Mouse (Mus musculus): ENCODE results near the gene Ap3b1.

Ap3b1 gene

DNA sequence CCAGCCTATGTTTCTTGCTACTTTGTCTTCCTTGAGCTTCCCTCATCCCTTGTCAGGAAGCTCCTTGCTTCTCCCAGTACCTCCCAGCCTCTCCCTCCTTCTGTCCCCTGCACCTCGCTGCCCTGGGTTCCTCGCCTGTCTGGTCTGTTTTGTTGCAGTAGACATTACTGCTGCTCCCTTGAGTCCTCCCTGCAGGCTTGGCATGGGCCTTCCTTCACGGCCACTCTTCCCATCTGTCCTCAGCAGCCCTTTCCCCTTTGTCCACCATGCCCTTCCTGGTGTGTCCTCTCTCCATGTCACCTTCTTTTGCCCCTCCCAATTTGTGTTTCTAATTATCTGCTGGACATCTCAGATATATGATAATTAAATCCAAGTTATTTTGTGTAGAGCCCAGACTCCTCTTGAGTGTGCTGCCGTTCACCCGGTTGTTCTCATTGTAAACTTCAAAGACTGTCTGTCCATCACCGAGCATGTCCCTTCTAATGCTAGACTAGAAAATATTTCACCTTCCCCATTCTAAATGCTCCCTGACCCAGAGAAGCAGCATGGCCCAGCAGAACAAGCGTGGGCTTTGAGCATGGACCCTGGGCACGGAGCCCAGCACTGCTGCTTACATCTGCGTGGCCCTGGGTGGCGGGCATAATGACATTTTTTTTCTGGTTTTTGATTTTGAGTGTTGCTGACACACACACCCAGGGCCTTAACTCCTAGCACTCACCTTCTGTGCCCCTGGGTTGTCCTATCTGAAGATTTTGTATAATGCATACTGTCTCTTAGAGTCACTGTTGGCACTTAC lies 181.3 kb downstream of the Ap3b1 start:
- no peak for DNase-seq (ENCODE audit: low spot score)

DNA sequence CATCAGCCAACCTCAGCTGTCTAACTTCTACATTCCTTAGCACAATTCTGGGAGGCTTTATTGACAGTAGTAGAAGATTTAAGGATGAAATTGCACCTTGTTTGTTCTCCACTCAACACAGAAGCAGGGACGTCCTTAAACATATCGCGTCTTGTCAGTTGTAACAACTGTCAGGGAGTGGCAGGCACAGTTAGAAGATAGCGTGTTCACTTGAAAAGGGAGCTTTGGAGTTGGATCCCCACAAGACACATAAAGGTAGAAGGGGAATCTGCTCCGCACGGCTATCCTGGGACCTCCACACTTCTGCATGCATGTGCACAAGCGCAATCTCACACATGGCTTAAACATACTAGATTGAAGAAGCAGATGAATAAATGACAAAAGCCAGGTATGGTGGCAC lies 183.3 kb downstream of the Ap3b1 start:
- DNase-seq (ENCODE audit: low spot score), result no peak

DNA sequence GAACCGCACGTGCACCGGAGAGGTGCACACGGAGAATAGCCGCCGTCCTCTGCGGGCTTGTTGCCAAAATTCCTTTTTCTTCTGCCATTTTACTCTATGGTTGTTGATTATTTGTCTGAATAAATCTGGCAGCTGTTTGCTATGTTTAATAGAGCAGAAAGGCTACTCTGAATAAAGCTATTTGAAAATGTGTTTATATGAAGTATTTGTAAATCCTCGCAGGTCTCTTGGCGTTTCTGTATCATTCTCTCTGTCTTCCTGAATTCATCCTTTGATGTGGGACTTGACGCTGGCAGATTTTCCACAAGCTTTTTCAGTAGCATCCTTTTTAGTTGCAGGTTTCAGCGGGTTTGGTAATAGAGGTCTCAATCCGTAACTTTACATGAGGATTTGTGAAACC lies 185.5 kb downstream of the Ap3b1 start:
- no peak for DNase-seq (ENCODE audit: low spot score)

DNA sequence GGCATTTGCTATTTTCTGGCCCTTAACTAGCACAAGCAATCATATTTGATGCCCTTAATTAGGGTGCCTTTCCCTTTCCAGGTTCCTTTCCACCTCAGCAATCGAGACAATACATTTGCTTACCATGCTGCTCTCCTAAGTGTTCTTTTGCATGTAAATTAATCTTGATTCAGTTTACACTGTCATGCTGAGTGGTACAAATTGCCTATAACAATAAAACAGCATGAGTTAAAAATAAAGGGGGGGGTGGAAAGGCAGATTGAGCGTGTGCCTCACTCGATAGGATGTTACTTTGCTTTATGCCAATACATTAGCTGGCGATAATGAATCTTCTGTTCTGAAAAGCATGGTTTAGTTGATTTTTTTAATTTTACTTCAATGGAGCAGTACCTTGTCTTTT lies 187.0 kb downstream of the Ap3b1 start:
- no peak for DNase-seq (ENCODE audit: low spot score)

DNA sequence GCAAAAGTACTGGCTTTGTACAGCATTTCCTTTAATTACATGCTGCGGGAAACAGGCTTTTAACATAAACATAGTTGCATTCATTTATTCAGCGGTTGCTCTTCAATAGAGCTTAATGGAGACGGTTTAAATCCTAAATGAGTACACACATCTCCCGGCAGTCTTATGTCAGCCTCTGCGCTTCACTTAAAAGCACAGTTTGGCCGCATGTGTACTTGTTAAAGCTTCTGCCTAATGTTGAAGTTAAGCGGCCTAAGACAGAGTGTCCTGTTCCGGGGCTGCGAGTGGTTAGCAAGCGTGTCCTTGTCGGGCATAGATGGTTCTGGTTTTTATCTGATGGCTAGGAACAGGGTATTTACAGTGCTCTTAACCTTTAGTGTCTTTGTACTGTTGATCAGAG lies 187.5 kb downstream of the Ap3b1 start:
- DNase-seq (ENCODE audit: low spot score), result no peak

DNA sequence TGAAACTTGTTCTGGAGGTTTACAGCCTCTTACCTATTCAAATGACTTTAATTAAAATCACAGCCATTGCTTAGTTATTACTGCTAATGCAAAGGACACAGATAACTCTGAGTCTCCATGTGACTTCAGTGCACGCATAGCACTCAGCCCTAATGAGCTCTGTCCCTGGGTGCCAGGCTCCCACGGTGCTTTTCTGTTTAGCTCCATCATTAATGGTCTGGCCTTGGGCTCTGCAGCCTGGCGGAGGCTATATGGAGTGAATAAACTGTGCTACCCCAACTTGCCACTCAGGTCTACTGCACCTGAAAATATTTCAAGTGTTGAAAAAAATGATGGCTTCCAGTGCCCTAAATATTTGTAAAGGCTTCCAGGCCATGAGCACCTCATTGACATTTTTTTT lies 190.8 kb downstream of the Ap3b1 start:
- no peak for DNase-seq (ENCODE audit: low spot score)

DNA sequence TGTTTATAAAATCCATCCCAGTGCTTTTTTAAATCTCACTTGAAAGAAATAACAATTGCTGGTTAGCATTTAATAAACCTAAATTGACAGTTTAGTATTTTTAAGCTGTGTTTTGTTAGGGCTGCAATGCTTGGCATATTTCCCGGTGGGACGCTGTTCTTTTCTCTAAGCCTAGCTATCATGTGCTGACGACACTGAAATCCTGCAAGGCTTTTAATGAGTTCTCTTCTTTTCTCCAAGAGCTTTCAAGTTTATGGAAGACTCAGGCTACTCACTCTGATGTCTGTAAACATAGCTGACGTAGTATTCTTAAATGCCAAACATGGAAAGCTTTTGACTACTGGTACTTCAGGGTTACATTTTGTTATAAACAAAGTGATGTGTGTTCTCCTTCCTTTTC lies 191.3 kb downstream of the Ap3b1 start:
- no peak for DNase-seq (ENCODE audit: low spot score)

DNA sequence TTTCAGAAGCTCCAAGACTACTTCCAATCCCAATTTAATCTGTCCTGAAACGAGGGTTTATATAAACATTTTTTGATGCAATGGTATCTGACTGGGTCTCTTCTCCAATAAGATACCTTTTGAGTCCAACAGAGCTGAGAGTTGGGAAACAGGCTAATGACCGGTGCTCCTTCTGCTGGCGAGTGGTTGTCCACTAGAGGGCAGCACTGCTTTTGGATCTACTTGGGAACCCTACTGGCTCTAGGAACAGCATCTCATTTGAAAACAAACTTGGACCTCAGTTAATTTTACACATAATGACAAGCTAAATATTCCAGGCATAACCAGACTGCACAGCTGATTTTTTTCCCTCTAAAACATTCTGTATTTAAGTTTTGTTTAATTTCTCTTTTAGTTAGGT lies 201.3 kb downstream of the Ap3b1 start:
- DNase-seq (ENCODE audit: low spot score), result peak; percentile 92

DNA sequence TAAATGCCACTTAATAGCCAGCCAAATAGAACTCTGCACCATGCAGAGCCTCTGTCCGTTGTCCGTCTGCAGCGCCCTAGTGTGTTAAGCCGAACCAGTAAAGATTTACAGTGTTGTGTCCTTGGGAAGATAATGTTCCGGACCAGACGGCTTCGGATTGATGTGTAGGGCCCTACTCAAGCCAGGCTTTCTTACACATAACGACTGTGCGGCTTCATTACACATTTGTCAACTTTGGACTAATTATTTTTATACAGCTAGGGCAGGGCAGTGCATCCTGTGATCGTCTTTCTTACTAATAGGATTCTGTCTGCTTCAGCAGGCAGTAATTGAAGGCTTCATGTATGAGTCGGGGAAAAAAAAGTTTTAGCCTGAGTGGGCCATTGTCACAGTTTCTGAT lies 202.1 kb downstream of the Ap3b1 start:
- no peak for DNase-seq (ENCODE audit: low spot score)

DNA sequence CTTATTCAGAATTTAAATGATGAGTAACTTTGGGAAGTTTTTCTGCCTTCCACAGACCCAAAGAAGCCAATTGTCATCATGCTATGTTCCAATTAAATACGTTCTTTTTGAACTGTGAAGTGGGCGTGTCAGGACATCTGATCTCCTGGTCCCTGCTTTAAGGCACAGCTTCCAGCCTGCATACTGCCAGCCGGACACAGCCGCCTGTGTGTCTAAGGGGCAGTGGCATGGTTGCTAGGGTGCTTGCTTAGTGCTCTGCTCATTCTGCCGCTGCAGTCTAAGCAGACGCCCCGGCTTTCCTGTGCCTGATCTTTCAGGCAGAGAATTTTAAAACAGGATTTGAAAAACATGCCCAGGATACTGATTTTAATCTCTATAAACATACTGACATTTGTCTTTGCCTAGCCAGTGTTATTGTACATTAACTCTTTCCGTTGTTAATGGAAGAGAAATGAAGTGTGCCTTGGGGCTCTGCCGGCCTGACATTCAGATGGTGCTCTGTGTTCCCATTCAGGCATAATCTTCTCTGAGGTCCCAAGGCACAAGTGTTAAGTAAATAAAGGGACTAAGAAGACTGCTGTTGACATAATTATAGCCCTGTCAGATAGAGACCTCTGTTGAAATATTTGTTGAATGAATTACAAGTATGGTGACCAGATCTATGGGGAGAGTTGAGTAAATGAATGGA lies 204.0 kb downstream of the Ap3b1 start:
- no peak for DNase-seq (ENCODE audit: low spot score)

DNA sequence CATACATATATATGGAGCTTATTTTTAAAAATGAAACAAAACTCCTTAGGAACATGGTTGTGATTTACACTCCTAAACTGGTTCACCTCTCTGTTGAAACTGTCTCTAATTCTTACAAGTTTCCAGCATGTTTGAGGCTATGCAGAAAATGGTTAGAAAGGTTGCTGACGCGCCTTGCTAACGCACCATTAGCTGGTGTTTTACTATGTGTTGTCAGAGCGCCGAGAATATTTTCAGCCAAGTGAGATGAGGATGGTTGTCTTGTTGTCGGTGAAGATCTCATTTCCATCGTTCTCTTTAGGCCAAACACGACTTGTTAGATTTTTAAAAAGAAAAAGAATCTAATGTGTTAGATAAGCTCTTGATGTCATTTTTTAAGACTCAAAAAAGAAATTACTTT lies 205.1 kb downstream of the Ap3b1 start:
- no peak for DNase-seq (ENCODE audit: low spot score)

DNA sequence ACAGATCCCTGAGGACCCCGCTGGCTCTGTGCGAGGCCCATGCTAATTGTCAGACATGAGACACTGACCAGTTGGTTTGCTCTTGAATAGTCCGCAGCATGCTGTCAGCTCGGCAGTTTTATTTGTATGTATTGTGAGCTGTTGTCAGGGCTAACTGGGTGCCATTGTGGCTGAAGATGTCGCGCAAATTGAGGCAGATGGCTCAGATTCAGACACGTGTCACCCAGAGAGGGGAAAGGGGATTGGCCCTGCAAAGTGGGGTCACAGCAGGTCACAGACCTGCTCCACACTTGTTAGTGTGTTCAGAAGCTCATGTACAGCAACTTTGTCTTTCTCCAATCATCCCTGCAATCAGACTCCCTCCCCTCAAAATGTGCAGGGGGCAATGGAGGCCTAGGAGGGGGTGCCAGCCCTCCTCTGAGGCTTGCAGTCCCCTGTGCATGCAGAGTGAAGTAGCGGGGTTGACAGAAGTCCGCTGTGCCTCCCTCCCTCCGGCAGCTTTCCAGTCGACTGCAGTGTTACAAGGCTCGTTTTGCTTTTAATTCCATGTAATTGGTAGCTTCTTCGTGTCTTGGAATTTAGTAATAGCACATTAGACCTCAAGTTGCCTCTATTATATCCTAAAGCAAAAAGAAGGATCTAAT lies 205.7 kb downstream of the Ap3b1 start:
- peak; percentile 78 for DNase-seq (ENCODE audit: low spot score)

DNA sequence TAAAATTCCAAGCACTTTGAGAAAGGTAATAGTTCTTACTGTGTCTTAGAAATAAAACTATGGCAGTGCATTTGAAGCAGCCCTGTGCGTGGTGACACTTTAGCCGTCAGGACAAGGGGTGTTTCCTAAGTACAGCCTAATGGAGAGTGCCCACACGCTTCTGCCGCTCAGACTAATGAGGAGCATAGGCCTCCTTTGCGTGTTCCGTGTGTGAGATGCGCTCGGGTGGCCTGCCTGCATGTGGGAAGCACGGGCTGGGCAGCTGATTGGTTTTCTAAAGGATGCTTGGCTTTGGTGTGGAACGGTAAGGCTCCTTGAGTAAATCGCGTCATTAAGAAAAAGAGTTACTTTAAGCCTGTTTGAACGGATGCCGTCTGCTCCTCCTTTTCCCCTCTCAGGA lies 206.4 kb downstream of the Ap3b1 start:
- DNase-seq (ENCODE audit: low spot score), result no peak

DNA sequence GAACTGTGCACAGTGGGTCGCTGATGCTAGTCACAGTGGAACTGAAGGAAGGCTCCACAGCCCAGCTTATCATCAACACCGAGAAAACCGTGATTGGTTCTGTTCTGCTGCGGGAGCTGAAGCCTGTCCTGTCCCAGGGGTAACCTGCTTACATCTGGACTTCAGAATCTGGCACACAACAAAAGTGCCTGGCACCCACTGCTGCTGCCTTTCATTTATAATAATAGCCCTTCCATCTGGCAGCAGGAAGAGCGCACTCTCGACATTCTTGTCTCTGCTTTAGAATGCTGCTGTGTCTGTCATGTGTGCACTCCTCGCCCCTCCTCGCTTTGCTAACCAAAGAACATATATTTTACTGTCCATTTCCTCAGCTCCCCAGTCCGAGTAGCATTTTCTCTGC lies 206.9 kb downstream of the Ap3b1 start:
- no peak for DNase-seq (ENCODE audit: low spot score)

DNA sequence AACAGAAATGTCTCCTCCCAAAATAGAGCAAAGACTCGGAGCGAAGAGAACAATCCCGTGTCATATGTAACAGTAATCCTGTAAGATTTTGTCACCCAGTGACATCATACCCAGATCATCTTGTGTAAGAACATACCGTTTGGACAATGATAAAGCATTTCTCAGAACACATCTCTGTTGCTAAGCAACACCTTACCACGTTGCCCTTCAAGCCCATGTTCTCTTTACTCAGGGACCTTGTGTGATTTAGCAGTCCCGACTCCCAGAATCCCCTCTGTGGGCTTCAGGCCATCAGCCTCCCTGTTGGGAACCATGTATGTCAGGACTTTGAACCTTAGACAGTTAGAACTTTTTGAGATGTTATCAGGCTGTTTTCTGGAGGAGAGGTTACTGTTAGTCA lies 209.0 kb downstream of the Ap3b1 start:
- DNase-seq (ENCODE audit: low spot score), result no peak

DNA sequence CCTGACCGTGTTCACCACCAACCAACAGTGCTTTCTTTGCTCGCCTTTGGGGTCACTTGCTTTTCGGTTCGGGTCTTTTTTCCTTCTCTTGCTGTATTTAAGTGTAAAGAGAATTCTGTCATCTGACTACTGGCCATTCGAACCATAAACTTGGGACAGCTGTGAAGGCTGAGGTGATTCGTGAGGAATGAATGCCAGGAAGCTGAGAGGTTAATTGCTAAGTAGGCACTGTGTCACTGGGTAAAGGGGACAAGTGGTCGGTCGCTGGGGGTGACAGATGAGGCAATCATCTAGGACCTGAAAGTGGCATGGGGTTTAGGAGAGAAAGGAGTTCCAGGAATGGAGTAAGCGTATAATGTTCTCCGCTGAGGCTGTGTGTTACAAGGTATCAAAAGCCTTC lies 212.2 kb downstream of the Ap3b1 start:
- no peak for DNase-seq (ENCODE audit: low spot score)

DNA sequence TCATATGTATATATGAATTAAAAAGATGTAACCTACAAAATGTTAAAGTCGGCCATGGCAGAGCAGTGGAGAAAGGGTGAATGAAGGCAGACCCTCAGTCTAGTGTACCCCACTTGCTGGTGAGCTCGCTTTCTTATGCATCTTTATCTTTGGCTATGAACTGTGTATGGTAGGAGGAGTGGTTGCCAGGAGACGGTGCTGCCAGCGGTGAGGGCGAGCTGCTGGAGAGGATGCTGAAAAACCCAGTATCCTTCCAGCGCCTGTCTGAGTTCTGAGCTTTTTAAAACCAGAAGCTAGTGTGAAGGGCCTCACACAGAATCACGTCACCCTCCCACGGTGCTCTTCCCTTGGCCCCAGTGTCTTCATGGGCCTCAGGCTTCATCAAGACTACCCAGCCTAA lies 214.6 kb downstream of the Ap3b1 start:
- no peak for DNase-seq (ENCODE audit: low spot score)

DNA sequence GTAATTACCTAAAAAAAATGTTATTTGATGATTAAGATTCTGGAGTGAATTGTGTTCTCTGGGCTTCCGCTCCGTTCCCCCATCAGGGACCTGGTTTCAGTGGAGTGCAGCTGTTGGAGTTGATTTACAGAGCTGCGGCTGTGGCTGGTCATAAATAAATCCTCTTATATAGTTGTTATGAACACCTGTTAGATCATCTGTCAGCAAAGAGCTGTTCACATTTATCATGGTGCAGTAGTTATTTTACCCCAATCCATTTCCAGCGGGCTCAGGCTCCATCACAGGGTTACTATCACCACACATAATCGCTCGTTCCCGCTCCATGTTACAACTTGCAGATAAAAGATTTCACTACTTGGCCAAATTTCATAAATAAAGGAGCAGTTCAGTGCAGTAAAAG lies 215.1 kb downstream of the Ap3b1 start:
- DNase-seq (ENCODE audit: low spot score), result no peak

DNA sequence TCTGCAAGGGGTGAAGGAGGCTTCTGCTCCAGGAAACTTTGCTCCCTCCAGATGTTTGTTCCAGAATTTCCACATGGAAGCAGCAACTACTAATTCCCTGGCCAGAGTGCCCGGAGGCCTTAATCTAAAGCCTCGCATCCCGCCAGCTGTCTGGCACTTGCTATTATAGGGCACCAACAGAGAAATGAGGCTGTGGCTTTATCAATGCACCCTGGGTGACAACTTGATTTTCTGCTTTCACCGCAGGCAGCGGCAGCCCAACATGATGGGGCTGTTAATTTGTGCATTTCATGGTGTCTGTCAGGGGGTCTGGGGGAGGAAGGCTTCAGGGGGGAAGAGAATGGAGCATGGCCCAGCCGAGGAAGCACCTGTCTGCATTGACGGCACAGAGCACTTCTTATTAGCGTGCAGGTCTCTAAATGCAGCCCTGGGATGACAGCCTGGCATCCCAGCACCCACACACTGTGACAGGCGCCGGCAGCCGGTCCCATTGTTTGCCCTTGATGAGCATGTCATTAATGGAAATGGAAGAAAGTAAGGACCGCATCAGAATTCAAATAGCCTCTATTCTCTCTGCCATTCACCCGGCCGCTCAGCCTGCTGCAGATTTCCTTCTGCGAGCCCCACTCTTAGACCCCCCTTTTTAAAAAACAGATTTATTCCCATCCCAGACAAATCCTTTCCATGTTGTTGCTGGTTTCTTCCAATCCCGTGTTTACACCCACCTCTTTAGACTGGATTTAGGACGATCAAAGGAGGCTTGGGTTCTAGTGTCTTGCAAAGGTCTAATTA lies 217.0 kb downstream of the Ap3b1 start:
- DNase-seq (ENCODE audit: low spot score), result peak; percentile 46

DNA sequence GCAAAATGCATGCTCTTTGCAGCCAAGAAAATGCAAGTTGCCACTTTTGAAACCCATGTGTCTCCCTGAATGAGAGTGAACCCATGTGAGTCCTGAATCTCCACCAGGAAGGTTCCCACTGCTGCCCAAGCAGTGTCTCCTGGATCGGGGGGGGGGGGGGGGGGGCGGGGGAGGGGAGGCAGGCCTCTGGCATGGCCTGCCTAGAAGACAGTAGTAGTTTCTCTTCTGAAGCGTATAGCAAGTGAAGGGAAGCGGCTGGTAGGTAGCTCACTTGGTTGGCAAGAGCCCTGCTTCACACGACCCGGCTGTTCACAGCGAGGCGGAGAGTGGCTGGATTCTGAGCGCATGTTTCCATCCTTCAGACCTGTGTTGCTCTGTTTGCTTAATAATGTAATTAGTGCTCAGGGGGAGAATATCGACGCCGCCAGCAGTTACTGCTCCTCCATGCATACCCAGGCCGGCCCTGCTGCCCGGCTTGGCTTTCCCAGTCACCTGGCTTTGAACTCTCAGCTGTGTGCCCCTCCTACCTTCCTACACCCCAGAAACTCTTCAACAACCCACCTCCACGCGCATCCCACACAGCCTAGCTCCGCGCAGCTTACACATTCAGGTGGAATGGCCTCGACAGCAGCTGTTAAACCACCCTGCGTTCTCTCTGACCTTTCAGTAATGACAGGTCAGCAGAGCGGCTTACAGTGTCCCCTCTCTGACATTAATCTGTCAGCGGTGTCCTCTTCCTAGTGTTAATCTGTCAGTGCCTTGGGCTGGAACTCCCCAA lies 217.8 kb downstream of the Ap3b1 start:
- DNase-seq (ENCODE audit: low spot score), result no peak

DNA sequence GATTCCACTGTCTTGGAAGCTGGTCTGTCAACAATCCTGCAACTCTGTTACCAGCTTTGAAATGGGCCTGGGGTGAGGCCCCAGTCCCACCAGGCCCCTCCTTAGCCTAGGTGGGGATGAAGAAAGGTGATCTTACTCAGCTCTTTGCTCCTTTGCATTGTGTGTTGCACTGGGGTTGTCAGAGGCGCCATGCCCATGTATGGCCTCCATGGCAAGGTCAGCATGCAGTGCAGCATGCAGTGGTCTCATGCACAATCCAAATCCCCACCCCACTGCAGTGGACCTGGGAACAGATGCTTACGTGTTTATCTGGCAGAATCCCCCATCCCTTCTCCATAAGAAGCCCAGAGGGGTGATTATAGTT lies 218.4 kb downstream of the Ap3b1 start:
- no peak for DNase-seq (ENCODE audit: low spot score)

DNA sequence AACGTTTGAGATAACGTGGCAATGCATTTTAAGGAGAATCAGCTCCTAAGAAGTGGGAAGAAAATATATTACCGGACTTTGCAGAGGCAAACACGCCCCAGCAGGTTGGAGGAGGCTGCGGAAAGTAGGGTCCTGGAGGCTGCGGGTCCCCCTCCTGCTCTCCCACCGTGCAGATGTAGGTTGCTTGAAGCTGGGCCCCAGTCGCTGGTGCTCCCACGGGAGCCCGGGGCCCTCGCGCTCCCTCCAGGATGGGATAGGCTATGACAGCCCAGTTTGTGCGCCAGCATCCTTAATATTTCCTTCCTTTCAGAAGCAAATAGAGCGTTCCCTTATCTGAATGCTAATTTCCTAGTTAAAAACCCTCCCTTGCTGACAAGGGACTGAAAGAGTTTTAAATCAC lies 236.5 kb downstream of the Ap3b1 start:
- DNase-seq (ENCODE audit: low spot score), result no peak

All from retina, embryonic 14.5 days (tissue).